Mouse (Mus musculus) left cerebral cortex, adult 18-20 months (tissue): ENCODE results near the gene Ankrd52. TPM values are rescaled to one million over a fixed set of nuclear protein-coding genes. Genes with fewer than 3 reads are reported as not detected.
A peak's percentile ranks its signal among the peaks of the same experiment; 100 is the strongest.
"Not testable (repeated sequence)": the region's sequence is repeated elsewhere in the genome, so short reads cannot be mapped to it uniquely, and the experiment has no call there.

Experiments
- DNase-seq, 2 experiments: peaks; one replicate each; pipeline ENCODE4 v3.0.0; 2021 to 2022; ENCODE audit warnings: low spot score in 2 of 2, mixed read lengths in 1 of 2
- long read RNA-seq, 2 experiments: library from polyadenylated mRNA; stranded (forward); transcript quantifications; one replicate each; pipeline ENCODE4 v2.0.0; 2021
- total RNA-seq, 2 experiments: library from RNA; stranded (reverse); gene quantifications; 2 replicates each; pipeline ENCODE4 v1.2.3; 2021

The Ankrd52 gene
- total RNA-seq: 10 to 100 TPM; 51.0 to 52.2 TPM
- long read RNA-seq, experiment 1, full-length matches to known transcripts: 1 of 5 reads
- long read RNA-seq, experiment 1, partial matches to known transcripts: 0 of 5 reads
- long read RNA-seq, experiment 1, other reads (novel, unspliced or antisense): 4 of 5 reads
- long read RNA-seq, experiment 2, full-length matches to known transcripts: 1 of 2 reads
- long read RNA-seq, experiment 2, partial matches to known transcripts: 0 of 2 reads
- long read RNA-seq, experiment 2, other reads (novel, unspliced or antisense): 1 of 2 reads

- DNase-seq: peak; percentile 76 to 88
Observed at GRCm38 (mm10) chr10:128376455-128377211, at the start of gene Ankrd52. TSS of gene Ankrd52 (plus strand) at chr10:128377115.

GRCm38 (mm10) chr10:128327610-128328009 lies 49.3 kb upstream of the Ankrd52 start:
- no peak for DNase-seq

- DNase-seq: not testable (repeated sequence)
Observed at GRCm38 (mm10) chr10:128332358-128333249, 44.3 kb upstream of the Ankrd52 start.

- DNase-seq: peak; percentile 69 to 77
Observed at GRCm38 (mm10) chr10:128335582-128335981, 41.3 kb upstream of the Ankrd52 start.

- DNase-seq: no peak
Observed at GRCm38 (mm10) chr10:128336195-128336594, 40.7 kb upstream of the Ankrd52 start.

GRCm38 (mm10) chr10:128336597-128336996 lies 40.3 kb upstream of the Ankrd52 start:
- DNase-seq: no peak

GRCm38 (mm10) chr10:128337306-128338181 lies 39.4 kb upstream of the Ankrd52 start, which contains the start of gene Cs:
TSS of gene Cs (plus strand) at chr10:128337734.
- peak; percentile 94 to 95 for DNase-seq

- DNase-seq: no peak
Observed at GRCm38 (mm10) chr10:128338415-128338814, 38.5 kb upstream of the Ankrd52 start.

- no peak for DNase-seq
Observed at GRCm38 (mm10) chr10:128338948-128339347, 38.0 kb upstream of the Ankrd52 start.

GRCm38 (mm10) chr10:128340257-128340656 lies 36.7 kb upstream of the Ankrd52 start:
- no peak for DNase-seq

GRCm38 (mm10) chr10:128343436-128343835 lies 33.5 kb upstream of the Ankrd52 start:
- no peak for DNase-seq

GRCm38 (mm10) chr10:128344568-128345275 lies 32.2 kb upstream of the Ankrd52 start:
- peak; percentile 59 to 66 for DNase-seq

- DNase-seq: no peak
Observed at GRCm38 (mm10) chr10:128347541-128347940, 29.4 kb upstream of the Ankrd52 start.

- DNase-seq: peak; percentile 49 to 76
Observed at GRCm38 (mm10) chr10:128358796-128359195, 18.1 kb upstream of the Ankrd52 start.

GRCm38 (mm10) chr10:128359226-128359625 lies 17.7 kb upstream of the Ankrd52 start:
- DNase-seq: no peak

GRCm38 (mm10) chr10:128361836-128362235 lies 15.1 kb upstream of the Ankrd52 start:
- no peak for DNase-seq

GRCm38 (mm10) chr10:128362568-128362967 lies 14.3 kb upstream of the Ankrd52 start:
- peak in 1 of 2 experiments; percentile 22 for DNase-seq

GRCm38 (mm10) chr10:128367899-128368401 lies 9.0 kb upstream of the Ankrd52 start:
- no peak for DNase-seq
